In genomic region chr12:102585390-102585789, GRCm38 (mm10) we compare ENCODE assay signal across 13 mouse cellular contexts. TPM values are rescaled to one million over a fixed set of nuclear protein-coding genes. Genes with fewer than 3 reads are reported as not detected.
DNase-seq lines count a peak whose midpoint lies in the region; ATAC-seq lines count a peak whose summit lies in the region.
"Had no signal": no experiment of that assay in that cellular context is flagged by ENCODE, and none has a peak within 500 bp of the region (broad histone marks: within the 10 kb centered on the region; RNA-seq: fewer than 3 reads in every experiment).

No protein-coding gene starts in this region.

- peaks cover 5% of the 10 kb centered on the region; the same call in 1 of the 2 replicates for H3K4me1 ChIP-seq in forebrain, embryonic 13.5 days
- no peaks in the 10 kb centered on the region; the same call in 1 of the 2 replicates for H3K4me1 ChIP-seq in forebrain, embryonic 12.5 days
- H3K4me1 ChIP-seq in forebrain, embryonic 16.5 days (replicated peaks; ENCODE audit: control insufficient read depth, insufficient read depth, low read length): peaks cover 13% of the 10 kb centered on the region
- H3K4me1 ChIP-seq: liver, embryonic 12.5 days; midbrain, embryonic 12.5 days had no signal

- H3K36me3 ChIP-seq in forebrain, embryonic 13.5 days (ENCODE audit: poor library complexity, severe bottlenecking): peaks cover 45% of the 10 kb centered on the region
- H3K36me3 ChIP-seq in forebrain, embryonic 12.5 days (replicated peaks): peaks cover 21% of the 10 kb centered on the region
- H3K36me3 ChIP-seq in forebrain, embryonic 16.5 days (ENCODE audit: control insufficient read depth, insufficient read depth): peaks cover 7% of the 10 kb centered on the region; the same call in 1 of the 2 replicates
- H3K36me3 ChIP-seq: liver, embryonic 12.5 days had no signal

- peak; percentile 72; the same call in 1 of the 2 replicates for ATAC-seq in forebrain, embryonic 13.5 days
- ATAC-seq in forebrain, embryonic 12.5 days (ENCODE audit: low FRiP score): no peak
- ATAC-seq in forebrain, embryonic 16.5 days: peak; percentile 84

- no peaks in the 10 kb centered on the region for H3K27me3 ChIP-seq in forebrain, embryonic 13.5 days
- H3K27me3 ChIP-seq in forebrain, embryonic 12.5 days: no peaks in the 10 kb centered on the region
- no peaks in the 10 kb centered on the region for H3K27me3 ChIP-seq in forebrain, embryonic 16.5 days (replicated peaks; ENCODE audit: control insufficient read depth, insufficient read depth, low read length)
- H3K27me3 ChIP-seq: embryonic facial prominence, embryonic 13.5 days; liver, embryonic 12.5 days; midbrain, embryonic 12.5 days had no signal

- no peak overlapping the region for H3K9ac ChIP-seq in forebrain, embryonic 13.5 days
- H3K9ac ChIP-seq in forebrain, embryonic 12.5 days: no peak overlapping the region
- no peak overlapping the region for H3K9ac ChIP-seq in forebrain, embryonic 16.5 days (replicated peaks; ENCODE audit: low read depth, low read length)
- H3K9ac ChIP-seq: embryonic facial prominence, embryonic 13.5 days; liver, embryonic 12.5 days; midbrain, embryonic 12.5 days had no signal

- H3K27ac ChIP-seq in forebrain, embryonic 13.5 days: peak overlapping the region; percentile 49; the same call in 1 of the 2 replicates
- H3K27ac ChIP-seq in forebrain, embryonic 12.5 days: no peak overlapping the region
- no peak overlapping the region for H3K27ac ChIP-seq in forebrain, embryonic 16.5 days (ENCODE audit: low read length)
- H3K27ac ChIP-seq: embryonic facial prominence, embryonic 13.5 days; liver, embryonic 12.5 days; midbrain, embryonic 12.5 days had no signal

- WGBS in forebrain, embryonic 13.5 days: 65% methylated on average over 3 of the region's 3 CpGs
- 83% methylated on average over 3 of the region's 3 CpGs for WGBS in forebrain, embryonic 12.5 days
- 52% methylated on average over 3 of the region's 3 CpGs for WGBS in forebrain, embryonic 16.5 days

- no peaks in the 10 kb centered on the region for H3K9me3 ChIP-seq in forebrain, embryonic 13.5 days (replicated peaks)
- H3K9me3 ChIP-seq in forebrain, embryonic 12.5 days: no peaks in the 10 kb centered on the region
- H3K9me3 ChIP-seq in forebrain, embryonic 16.5 days (ENCODE audit: control insufficient read depth, low read length): no peaks in the 10 kb centered on the region
- H3K9me3 ChIP-seq: embryonic facial prominence, embryonic 13.5 days; liver, embryonic 12.5 days; midbrain, embryonic 12.5 days had no signal

- DNase-seq in layer of hippocampus, postnatal 10 days (ENCODE audit: low spot score in 2 of 2): peak; percentile 39 to 42
- DNase-seq in layer of hippocampus, postnatal 36 days: no peak
- peak; percentile 47 to 63 for DNase-seq in left cerebral cortex, adult 9 months (ENCODE audit: low spot score in 2 of 2)
- no peak for DNase-seq in ovary, postnatal 36 days (ENCODE audit: low spot score)
- no peak for DNase-seq in yolk sac, embryonic 10.5 days (ENCODE audit: low spot score)
- DNase-seq: adrenal gland, postnatal 36 days; kidney, postnatal 4 days had no signal

- no peak overlapping the region for H3K4me3 ChIP-seq in forebrain, embryonic 13.5 days
- no peak overlapping the region for H3K4me3 ChIP-seq in forebrain, embryonic 12.5 days (replicated peaks)
- no peak overlapping the region for H3K4me3 ChIP-seq in forebrain, embryonic 16.5 days (replicated peaks; ENCODE audit: low read length)
- H3K4me3 ChIP-seq: embryonic facial prominence, embryonic 13.5 days; liver, embryonic 12.5 days; midbrain, embryonic 12.5 days had no signal

- no peak overlapping the region for H3K4me2 ChIP-seq in forebrain, embryonic 13.5 days
- H3K4me2 ChIP-seq in forebrain, embryonic 12.5 days: no peak overlapping the region
- H3K4me2 ChIP-seq in forebrain, embryonic 16.5 days (ENCODE audit: low read length): no peak overlapping the region
- H3K4me2 ChIP-seq: embryonic facial prominence, embryonic 13.5 days; liver, embryonic 12.5 days; midbrain, embryonic 12.5 days had no signal

RNA-seq across cellular contexts. Expression of gene Chga, which starts 30.6 kb away (rescaled TPM):
- 59.6 and 60.0 TPM in 2 replicates for polyA plus RNA-seq in forebrain, embryonic 13.5 days (2015; fragmentation: Nextera tagmentation; extraction: Ambion mirVana)
- 38.4 and 41.2 TPM in 2 replicates for polyA plus RNA-seq in forebrain, embryonic 12.5 days (2016; fragmentation: Nextera tagmentation; extraction: Ambion mirVana)
- total RNA-seq in layer of hippocampus, postnatal 10 days (2021): 100 to 1,000 TPM; 150 to 152 TPM
- total RNA-seq in layer of hippocampus, postnatal 36 days (2021): 100 to 1,000 TPM; 125 to 130 TPM
- polyA plus RNA-seq in forebrain, embryonic 16.5 days (2015; fragmentation: Nextera tagmentation; extraction: Ambion mirVana): 97.7 and 118 TPM in 2 replicates

Comparison
In these comparisons a context has a peak if more than half of its experiments do, and no peak if none do; other contexts are left out.
1. DNase-seq: peak in layer of hippocampus, postnatal 10 days (2 of 2) and left cerebral cortex, adult 9 months (2 of 2); none in layer of hippocampus, postnatal 36 days (0 of 2), ovary, postnatal 36 days (single experiment) and yolk sac, embryonic 10.5 days (single experiment).